Mouse (Mus musculus): ENCODE data around the gene Cd209g.
"Not testable (repeated sequence)": the region's sequence is repeated elsewhere in the genome, so short reads cannot be mapped to it uniquely, and the experiment has no call there.

DNA sequence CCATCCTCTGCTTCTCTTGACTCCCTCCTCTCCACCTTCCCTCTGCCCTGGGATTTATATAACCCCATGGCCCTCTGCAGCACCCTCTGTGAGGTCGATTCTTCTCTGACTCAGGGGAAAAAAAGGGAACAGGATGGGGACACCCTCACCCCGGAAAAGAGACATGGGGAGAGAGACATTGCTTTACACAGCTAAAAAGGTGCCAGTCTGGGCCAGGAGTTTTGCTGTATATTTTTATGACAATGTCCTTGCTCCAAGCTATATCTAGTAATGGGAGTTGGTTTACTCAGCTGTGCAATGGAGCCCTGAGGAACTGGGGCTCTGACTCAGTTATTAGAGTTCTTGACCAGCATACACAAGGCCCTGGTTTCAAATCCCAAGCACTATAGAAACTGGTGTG lies 28.2 kb upstream of the Cd209g start, which contains the start of gene Cd209f:
- not testable (repeated sequence) for TF ChIP-seq HCFC1 (IDR thresholded peaks at IDR 0.05; ENCODE audit: borderline replicate concordance, insufficient read depth, low read length); CHD2 (IDR thresholded peaks at IDR 0.05; ENCODE audit: low read depth, low read length); ZC3H11A (IDR thresholded peaks at IDR 0.05; ENCODE audit: borderline replicate concordance, low read depth, low read length); ZNF384 (IDR thresholded peaks at IDR 0.05; ENCODE audit: low read depth, low read length)
